Mouse (Mus musculus) intestine, postnatal 0 days (tissue): Measurements from ENCODE around the gene Phgdh. TPM values are rescaled to one million over a fixed set of nuclear protein-coding genes. Genes with fewer than 3 reads are reported as not detected.

Source experiments
- ATAC-seq: fragments of 200-750 bp; cut with Nextera tagmentation; 2 replicates; pipeline ENCODE4 v1.8.0; 2017; ENCODE audit warnings: mild to moderate bottlenecking, moderate TSS enrichment, moderate library complexity
- H3K27ac ChIP-seq: fragments of 300-500 bp; sonication (generic); 2 replicates; pipeline ENCODE4 v1.5.1; 2014; ENCODE audit warnings: mild to moderate bottlenecking, low read depth, low read length, moderate library complexity
- H3K27me3 ChIP-seq: fragments of 300-500 bp; sonication (generic); replicated peaks from 2 replicates; pipeline ENCODE4 v1.6.1; 2014; ENCODE audit warnings: low read length, mixed read lengths; ENCODE audit not compliant: control insufficient read depth, insufficient read depth
- H3K36me3 ChIP-seq: fragments of 300-500 bp; sonication (generic); 2 replicates; pipeline ENCODE4 v1.6.1; 2014; ENCODE audit warnings: mild to moderate bottlenecking, moderate library complexity; ENCODE audit not compliant: control insufficient read depth, insufficient read depth
- H3K4me1 ChIP-seq: fragments of 300-500 bp; sonication (generic); replicated peaks from 2 replicates; pipeline ENCODE4 v1.6.1; 2014; ENCODE audit warnings: antibody characterized with exemption, low read length, mixed read lengths; ENCODE audit not compliant: control insufficient read depth, insufficient read depth
- H3K4me2 ChIP-seq: fragments of 300-500 bp; sonication (generic); replicated peaks from 2 replicates; pipeline ENCODE4 v1.6.1; 2014; ENCODE audit warnings: low read depth, mild to moderate bottlenecking, moderate library complexity
- H3K4me3 ChIP-seq: fragments of 300-500 bp; sonication (generic); 2 replicates; pipeline ENCODE4 v1.5.1; 2014; ENCODE audit warnings: low read depth, low read length
- H3K9ac ChIP-seq: fragments of 300-500 bp; sonication (generic); 2 replicates; pipeline ENCODE4 v1.6.1; 2014; ENCODE audit warnings: mild to moderate bottlenecking, low read depth, low read length
- H3K9me3 ChIP-seq: fragments of 300-500 bp; sonication (generic); 2 replicates; pipeline ENCODE4 v1.6.1; 2016; ENCODE audit warnings: mixed run types; ENCODE audit not compliant: control insufficient read depth
- CTCF ChIP-seq: sonication (generic); IDR thresholded peaks from 2 replicates; pipeline ENCODE4 v1.5.1; 2016; ENCODE audit warnings: low read depth, mild to moderate bottlenecking, control low read depth, antibody characterized with exemption, moderate library complexity
- WGBS: fragments of 180-500 bp; shearing (Covaris S2); extraction: QIAGEN DNeasy Blood & Tissue Kit; methylation state at CpG from one replicate; pipeline ENCODE4 v1.1.7; 2014; 5-methylcytosine and 5-hydroxymethylcytosine counted together
- polyA plus RNA-seq: library from polyadenylated mRNA; unstranded; fragments of >200 nt; fragmentation: Nextera tagmentation; extraction: Ambion mirVana; gene quantifications from 2 replicates; pipeline ENCODE4 v1.2.1, GENCODE M21; 2015

The Phgdh gene
- polyA plus RNA-seq, 1 experiment from 2014 or later = 89.9 TPM

DNA sequence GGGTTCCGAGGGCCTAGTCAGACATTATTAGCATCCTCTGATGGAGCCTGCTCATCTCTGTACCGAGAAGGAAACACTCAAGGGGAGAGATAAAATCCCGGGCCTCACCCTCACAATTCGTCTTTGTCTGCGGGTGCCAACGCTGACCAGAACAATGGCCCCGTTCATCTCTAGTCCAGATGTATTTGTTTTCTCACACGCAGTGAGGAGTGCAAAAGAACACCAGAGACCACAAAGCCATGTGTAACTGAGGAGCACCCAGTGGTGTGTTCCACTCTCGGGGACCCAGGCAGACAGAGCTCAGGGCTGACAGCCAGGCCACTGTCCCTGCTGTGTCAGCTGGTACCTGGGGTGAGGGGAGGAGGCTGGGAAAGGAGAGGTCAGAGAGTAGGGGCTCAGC is 15.6 kb downstream of the Phgdh start:
- 70% methylated on average over 9 of the region's 9 CpGs for WGBS
- TF ChIP-seq CTCF = no peak

DNA sequence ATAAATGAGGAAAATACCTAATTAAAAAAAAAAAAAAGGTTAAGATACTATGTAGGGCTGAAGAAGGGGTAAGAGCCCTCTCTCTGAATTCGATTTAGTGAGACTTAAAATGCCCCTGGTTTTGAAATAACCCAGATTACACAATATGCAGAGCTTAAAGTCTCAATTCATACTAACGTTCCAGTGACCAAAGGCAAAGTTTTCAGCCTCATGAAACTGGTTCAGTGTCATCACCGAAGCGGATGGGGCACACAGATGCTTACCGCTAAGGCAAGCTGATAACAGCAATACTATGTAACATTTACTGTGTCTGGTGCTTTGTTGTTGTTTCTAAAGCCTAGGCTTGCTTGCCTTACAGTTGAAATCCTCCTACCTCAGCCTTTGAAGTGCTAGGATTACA is 17.6 kb downstream of the Phgdh start:
- H3K9me3 ChIP-seq = no peaks in the 10 kb centered on the region
- H3K4me1 ChIP-seq = no peaks in the 10 kb centered on the region
- H3K36me3 ChIP-seq = peaks cover 29% of the 10 kb centered on the region; the same call in 1 of the 2 replicates
- no peak overlapping the region for H3K4me3 ChIP-seq
- TF ChIP-seq CTCF = no peak
- H3K27ac ChIP-seq = no peak overlapping the region
- H3K27me3 ChIP-seq = no peaks in the 10 kb centered on the region
- 80% methylated on average over 5 of the region's 5 CpGs for WGBS
- H3K9ac ChIP-seq = no peak overlapping the region
- ATAC-seq = no peak
- H3K4me2 ChIP-seq = no peak overlapping the region

More for the DNA sequence above, 15.6 kb downstream of the Phgdh start:
- no peak for ATAC-seq
- H3K27ac ChIP-seq = no peak overlapping the region
- peaks cover 25% of the 10 kb centered on the region; the same call in 1 of the 2 replicates for H3K36me3 ChIP-seq
- H3K27me3 ChIP-seq = no peaks in the 10 kb centered on the region
- no peak overlapping the region for H3K4me3 ChIP-seq
- H3K9me3 ChIP-seq = no peaks in the 10 kb centered on the region
- no peak overlapping the region for H3K4me2 ChIP-seq
- no peak overlapping the region for H3K9ac ChIP-seq
- H3K4me1 ChIP-seq = no peaks in the 10 kb centered on the region

DNA sequence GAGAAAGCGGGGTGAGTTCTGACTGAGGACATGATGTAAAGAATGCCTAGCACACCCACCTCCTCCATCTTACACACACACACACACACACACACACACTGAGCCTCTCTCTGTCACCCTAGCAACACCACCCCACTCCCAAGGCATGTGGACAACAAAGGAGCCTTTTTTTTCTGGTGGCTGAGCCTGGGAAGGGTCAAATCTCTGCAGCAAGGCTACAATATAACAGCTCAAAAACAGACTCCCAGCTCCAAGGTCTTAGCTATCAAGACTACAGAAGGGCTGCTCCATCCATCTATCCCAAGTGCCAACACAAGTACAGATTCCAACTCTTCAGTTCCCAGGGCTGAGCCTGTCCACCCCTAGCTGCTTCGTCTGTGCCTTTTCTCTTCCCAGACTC is 20.6 kb downstream of the Phgdh start:
- Histone ChIP-seq H3K4me1 (no peaks in the 10 kb centered on the region), H3K4me2 (no peak overlapping the region), H3K9ac (no peak overlapping the region), H3K27me3 (no peaks in the 10 kb centered on the region), H3K9me3 (no peaks in the 10 kb centered on the region), H3K36me3 (peaks cover 10% of the 10 kb centered on the region; the same call in 1 of the 2 replicates), H3K27ac (no peak overlapping the region), H3K4me3 (no peak overlapping the region)
- ATAC-seq = 0 out of 2 replicates have a peak, but pooled peaks have one; percentile 7
- 82% methylated on average over 2 of the region's 2 CpGs for WGBS
- no peak for TF ChIP-seq CTCF

DNA sequence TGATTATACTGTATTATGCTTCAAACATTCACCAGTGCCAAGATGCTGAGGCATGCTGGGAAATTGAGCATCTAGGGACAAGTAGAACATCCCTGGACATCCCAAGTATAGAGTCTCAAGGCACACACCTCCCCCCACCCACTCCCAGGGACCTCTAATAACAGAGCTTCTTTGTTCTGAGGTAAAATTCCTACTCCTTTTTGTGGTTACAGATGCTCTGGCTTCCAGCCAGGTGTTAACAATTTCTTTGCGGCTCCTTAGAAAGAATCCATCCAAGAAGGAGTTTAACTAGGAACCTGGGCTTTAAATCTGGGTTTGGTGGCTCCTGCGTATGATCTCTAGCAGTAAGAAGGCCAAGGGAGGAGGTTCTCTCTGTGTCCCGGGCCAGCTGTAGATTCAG is 22.6 kb downstream of the Phgdh start:
- no peaks in the 10 kb centered on the region for H3K27me3 ChIP-seq
- H3K9me3 ChIP-seq = no peaks in the 10 kb centered on the region
- no peak overlapping the region for H3K9ac ChIP-seq
- ATAC-seq = no peak
- no peak overlapping the region for H3K4me2 ChIP-seq
- 65% methylated on average over 3 of the region's 3 CpGs for WGBS
- no peak overlapping the region for H3K27ac ChIP-seq
- H3K4me1 ChIP-seq = no peaks in the 10 kb centered on the region
- peaks cover 5% of the 10 kb centered on the region; the same call in 1 of the 2 replicates for H3K36me3 ChIP-seq
- no peak for TF ChIP-seq CTCF
- no peak overlapping the region for H3K4me3 ChIP-seq

DNA sequence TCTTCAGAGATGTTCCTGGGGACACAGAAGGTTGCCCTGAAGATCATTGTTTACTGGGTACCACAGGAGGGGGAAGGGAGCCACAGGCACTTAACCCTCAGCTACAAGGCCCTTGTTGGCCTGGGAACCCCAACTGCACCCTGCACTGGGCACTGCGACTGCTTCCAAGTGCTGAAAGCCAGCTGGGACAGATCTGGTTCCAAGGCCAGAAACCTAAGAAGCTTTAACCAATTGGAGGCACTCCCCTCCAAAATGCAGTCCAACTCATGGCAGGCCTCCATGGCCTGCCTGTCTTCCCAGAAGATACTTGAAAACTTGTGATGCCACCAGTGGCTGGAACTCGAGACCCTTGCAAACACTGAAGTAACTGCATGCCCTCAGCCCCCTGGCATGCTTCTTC is 24.6 kb downstream of the Phgdh start:
- Histone ChIP-seq H3K9me3 (no peaks in the 10 kb centered on the region), H3K36me3 (peaks cover 6% of the 10 kb centered on the region; the same call in 1 of the 2 replicates), H3K4me1 (no peaks in the 10 kb centered on the region), H3K9ac (no peak overlapping the region), H3K27me3 (no peaks in the 10 kb centered on the region), H3K4me2 (no peak overlapping the region), H3K4me3 (no peak overlapping the region), H3K27ac (no peak overlapping the region)
- 90% methylated on average over 2 of the region's 2 CpGs for WGBS
- TF ChIP-seq CTCF = no peak
- ATAC-seq = no peak

DNA sequence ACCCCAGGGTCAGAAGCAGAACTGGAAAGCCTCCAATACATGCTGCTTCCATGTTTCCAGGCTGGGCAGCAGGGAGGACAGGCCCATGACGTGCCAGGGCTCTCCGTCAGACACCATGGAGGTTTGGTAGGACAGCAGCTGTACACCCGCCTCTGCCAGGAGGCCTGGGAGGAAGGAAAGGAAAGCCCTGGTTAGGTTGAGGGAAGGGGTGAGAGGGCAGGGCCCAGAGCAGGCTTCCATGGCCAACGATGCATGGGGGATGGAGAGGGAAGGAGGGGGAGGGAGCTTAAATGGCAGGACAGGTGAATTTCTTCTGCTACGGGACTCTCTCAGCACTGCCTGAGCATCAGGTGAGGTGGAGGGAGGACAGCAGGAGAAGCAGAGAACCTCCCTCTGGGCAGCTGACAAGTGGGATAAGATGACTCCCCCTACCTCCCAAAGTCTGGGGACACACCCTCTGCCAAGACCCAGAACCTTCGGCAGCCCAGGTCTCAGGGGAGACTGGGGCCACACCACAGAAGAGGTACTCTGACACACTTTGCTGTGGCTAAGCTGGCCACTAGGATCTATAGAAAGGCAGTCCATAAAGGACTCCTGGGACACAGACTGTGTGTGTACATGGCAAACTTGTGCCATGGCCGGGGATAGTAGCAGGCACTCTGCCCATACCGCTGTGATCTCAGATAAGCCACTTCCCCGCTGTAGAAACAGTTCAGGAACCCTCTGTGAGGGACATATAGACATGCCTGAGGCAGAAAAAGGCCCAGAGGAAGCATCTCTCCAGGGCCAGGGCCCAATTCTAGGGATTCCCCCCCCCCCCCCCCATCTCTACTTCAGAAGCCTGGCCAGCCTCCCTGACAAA is 26.3 kb downstream of the Phgdh start:
- Histone ChIP-seq H3K9ac (no peak overlapping the region), H3K4me1 (no peaks in the 10 kb centered on the region), H3K27ac (no peak overlapping the region), H3K9me3 (no peaks in the 10 kb centered on the region), H3K4me2 (no peak overlapping the region), H3K36me3 (peaks cover 19% of the 10 kb centered on the region), H3K27me3 (no peaks in the 10 kb centered on the region), H3K4me3 (no peak overlapping the region)
- no peak for ATAC-seq
- TF ChIP-seq CTCF = no peak
- WGBS = 79% methylated on average over 9 of the region's 9 CpGs
